Mouse (Mus musculus) CH12F3 (cell line): ENCODE results near the gene Aldh9a1.

ENCODE experiments used
- in situ Hi-C: fragments of 300-500 bp; cut with MboI; formaldehyde crosslinking; loops from 2 replicates; pipeline ENCODE4 v1.14.3; 2020; ENCODE audit warnings: low sequenced_read_pairs

The Aldh9a1 gene

GRCm38 (mm10) chr1:167350597-167351415, 1.0 kb downstream of the Aldh9a1 start:
- in situ Hi-C loops: no loop called here

DNA sequence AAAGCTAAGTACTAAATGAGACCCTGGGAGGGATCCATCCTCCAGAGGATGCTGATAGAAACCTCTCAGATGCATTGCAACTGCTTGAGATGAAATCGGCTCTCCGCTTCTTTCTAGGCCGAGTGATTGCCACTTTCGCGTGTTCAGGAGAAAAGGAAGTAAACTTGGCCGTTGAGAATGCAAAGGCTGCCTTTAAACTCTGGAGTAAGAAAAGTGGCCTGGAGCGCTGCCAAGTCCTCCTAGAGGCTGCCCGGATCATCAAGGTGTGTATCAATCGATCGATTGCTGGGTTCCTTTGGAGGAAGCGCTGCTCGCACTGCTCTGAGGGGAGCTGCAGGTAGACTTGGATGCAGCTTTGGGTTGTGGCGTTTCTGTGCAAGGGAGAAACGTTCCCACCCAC, 2.6 kb downstream of the Aldh9a1 start:
- in situ Hi-C loops: no loop called here

DNA sequence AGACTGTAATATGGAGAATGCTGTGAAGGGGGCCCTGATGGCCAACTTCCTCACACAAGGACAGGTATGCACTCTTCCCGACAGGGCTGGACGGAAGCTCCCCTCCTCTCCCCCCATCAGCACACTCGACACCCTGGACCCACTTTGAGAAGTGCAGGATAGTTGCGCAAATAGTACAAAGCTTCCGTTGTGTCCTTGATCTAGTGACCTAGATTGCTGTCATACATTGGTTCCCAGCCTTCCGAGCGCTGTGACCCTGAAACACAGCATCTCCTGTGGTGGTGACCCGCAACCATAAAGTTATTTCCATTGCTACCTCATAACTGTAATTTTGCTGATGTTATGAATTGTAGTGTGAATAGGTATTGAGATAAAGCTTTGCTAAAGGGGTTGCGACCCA, 7.6 kb downstream of the Aldh9a1 start:
- in situ Hi-C loops: no loop called here

DNA sequence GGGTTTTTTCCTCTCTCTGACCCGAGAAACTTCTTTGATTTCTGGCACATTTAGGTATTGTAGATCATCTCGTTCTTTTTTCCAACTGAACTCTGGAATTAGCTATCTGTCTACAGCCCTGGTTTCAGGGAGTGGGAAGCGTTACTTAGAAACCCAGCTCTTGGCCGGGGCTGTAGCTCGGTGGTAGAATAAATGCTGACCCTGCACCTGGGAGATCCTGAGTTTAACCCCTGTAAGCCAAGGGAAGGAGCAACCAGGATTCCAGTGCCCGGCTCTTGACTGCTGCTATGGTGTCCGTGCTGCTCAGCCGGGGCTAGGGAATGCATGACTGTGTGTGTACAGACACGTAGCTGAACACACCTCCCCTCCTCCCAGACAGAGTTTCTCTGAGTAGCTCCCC, 8.9 kb downstream of the Aldh9a1 start:
- in situ Hi-C loops: no loop called here

DNA sequence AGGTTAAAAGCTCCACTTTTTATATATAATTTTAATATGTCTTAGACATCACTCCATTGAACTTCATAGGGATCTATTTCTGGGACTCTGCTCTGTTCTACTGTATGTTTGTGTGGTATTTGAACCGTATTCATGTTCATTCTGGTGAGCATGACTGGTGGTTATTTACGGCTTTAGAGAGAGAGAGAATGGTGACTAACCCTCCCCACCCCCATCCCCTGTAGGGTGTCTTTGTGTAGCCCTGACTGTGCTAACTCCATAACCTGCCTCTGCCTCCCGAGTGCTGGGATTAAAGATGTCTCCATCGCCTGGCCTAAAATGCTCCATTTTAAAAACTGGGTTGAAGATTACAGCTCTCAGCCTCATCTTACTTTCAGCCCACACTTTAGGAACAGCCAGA, 10.5 kb downstream of the Aldh9a1 start:
- in situ Hi-C loops: no loop called here

GRCm38 (mm10) chr1:167362819-167363218, 13.0 kb downstream of the Aldh9a1 start:
- in situ Hi-C loops: no loop called here

DNA sequence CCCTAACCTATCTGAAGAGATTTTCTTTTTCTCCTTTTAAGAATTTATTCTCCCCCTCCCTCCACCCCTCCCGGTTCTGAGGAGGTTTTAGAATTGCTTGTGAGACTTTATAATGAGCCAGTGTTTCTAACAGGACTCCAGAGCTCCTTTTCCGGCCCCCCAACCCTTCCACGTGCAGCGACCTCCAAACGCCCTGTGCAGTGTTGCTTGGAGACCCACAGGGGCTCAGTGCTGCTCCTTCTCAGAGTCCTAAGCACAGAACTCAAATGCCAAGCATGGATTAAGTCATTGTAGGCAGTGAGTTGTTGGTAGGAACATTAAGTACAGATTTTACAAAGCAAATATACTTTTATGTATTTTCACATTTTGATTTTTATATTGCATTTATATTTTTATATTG, 13.5 kb downstream of the Aldh9a1 start:
- in situ Hi-C loops: no loop called here

- in situ Hi-C loops: no loop called here
Observed at GRCm38 (mm10) chr1:167365808-167366207, 16.0 kb downstream of the Aldh9a1 start.

DNA sequence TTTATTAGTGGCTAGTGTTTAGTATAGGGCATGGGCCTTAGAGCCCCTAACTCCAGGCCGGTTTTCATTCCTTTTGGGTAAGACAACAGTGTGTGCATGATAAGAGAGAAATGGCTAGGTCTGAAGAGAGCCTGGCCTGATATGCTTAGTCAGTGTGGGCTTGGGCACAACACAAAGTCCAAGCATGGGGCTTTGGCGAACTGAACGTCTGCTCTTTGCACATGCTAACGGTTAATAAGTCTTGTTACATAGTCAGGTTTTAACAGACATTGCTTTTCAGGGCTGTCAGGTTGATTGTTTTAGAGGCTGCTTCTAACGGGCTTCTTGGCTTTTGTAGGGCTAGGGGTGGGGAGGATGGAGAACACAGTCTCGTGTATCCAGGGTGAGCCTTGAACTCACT, 16.8 kb downstream of the Aldh9a1 start:
- in situ Hi-C loops: no loop called here

- in situ Hi-C loops: no loop called here
Observed at GRCm38 (mm10) chr1:167368018-167368417, 18.2 kb downstream of the Aldh9a1 start.

DNA sequence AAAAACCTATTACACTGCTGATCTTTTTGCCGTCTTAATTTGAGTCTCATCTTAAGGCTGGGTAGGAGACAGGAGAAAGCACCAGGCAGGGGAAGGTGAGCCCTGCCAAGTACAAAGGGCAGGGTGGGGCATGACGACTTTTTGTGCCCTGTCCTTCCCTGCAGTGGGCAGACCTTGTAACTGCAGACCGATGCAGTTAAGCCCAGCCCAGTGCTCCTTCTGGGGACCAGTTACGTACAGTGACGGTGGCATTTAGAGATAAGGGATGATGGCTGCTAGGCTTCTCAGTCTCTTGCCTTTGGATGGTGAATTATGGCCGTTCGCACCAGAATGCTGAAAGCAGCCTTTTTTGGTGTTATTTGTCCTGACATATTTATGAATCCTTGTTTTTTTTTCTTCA, 18.7 kb downstream of the Aldh9a1 start:
- in situ Hi-C loops: no loop called here

GRCm38 (mm10) chr1:167369905-167370304, 20.1 kb downstream of the Aldh9a1 start:
- in situ Hi-C loops: no loop called here

GRCm38 (mm10) chr1:167372739-167373138, 22.9 kb downstream of the Aldh9a1 start:
- in situ Hi-C loops: no loop called here

DNA sequence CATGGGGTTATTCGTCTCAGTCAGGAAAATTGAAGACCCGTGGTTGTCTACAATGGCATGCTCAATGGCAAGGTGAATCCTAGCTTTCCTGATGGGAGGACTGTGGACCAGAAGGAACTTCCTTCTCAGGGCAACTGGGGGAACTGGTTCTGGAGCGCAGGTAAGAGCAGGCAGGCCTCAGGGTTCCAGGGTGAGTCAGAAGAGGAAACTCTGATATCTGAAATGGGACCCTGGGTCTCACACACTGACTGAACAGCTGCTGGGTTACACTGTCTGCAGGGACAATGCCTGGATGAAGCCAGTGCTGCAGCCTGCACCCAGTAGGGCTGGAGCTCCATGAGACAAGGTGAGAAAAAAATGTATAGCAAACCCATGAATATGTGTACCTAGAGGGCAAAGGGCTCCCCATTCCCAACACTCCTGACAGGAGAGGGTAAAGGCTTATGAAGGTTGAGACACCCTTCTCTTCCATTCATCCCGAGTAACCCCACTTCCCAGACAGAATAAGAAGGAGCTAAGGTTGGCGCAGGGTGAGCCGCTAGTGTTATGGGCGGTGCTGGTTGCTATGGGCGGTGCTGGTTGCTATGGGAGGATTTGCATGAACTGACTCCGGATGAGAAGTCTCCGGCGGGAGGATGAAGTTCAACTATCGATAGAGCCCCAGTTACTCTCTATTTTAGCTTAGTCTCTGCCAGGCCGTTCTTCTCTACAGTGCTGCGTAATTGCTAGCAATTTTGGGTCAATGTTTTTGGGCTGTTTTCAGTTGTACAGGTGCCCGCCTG, 24.4 kb downstream of the Aldh9a1 start:
- in situ Hi-C loops: no loop called here

DNA sequence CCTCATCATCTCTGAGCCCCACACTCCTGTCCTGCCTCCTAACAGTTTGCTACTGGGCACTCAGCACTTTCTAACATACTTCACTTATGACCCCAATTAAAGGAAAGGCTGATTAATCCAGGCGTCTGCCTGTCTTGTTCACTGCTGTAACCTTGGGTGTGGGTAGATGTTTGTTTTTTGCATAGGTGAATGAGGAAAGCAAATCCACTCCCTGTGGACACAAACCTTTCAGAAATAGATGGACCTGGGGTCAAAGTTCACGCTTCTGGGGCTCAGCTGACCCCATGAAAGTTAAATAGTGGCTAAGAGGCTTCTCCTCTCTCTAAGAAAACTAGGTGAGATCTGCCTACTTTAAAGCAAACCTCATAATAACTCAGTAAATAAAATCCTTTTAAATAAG, 25.2 kb downstream of the Aldh9a1 start:
- in situ Hi-C loops: no loop called here

DNA sequence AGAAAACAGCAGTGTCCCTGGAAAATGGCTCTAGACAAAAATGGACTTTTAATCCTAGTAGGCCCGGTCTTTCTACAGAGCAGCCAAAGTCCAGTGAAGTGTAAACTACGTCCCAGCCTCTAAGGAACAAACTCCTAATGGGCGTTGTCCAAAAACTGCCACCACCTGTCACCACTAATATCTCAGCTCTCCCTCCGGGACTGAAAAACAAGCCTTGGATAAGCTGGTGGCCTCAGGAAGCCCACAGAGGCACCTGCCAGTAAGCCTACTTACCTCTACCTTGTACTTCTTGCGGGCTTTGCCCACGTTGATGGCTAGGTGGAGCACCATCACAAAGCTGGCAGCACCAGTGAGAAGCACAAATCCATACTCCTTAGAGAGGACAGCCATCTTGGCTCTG, 28.2 kb downstream of the Aldh9a1 start:
- in situ Hi-C loops: no loop called here

- in situ Hi-C loops: no loop called here
Observed at GRCm38 (mm10) chr1:167379751-167380150, 30.0 kb downstream of the Aldh9a1 start.

GRCm38 (mm10) chr1:167380223-167380622, 30.4 kb downstream of the Aldh9a1 start:
- in situ Hi-C loops: no loop called here

- in situ Hi-C loops: no loop called here
Observed at GRCm38 (mm10) chr1:167381050-167382015, 31.5 kb downstream of the Aldh9a1 start.

DNA sequence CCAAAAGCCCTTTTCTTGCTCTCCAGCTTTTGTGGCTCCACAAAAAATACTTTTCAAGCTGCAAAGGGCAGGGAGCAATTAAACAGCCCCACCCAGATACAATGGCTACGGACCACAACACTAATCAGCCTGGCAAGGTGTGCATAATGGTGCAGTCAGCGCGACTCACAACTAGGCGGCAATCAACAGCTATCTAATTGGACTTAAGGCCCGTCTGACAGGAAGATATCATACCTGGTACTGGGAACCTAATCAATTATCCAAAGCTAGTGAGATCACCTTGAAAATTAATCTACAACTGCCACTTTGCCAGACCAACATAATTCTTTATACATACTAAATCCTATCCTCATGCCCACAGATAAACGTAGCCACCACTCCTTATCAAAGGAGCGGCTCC, 32.5 kb downstream of the Aldh9a1 start:
- in situ Hi-C loops: no loop called here

GRCm38 (mm10) chr1:167382763-167383162, 33.0 kb downstream of the Aldh9a1 start:
- in situ Hi-C loops: no loop called here
